Mouse (Mus musculus) lung, embryonic 14.5 days (tissue): ENCODE data around the gene C1ql4. TPM values are rescaled to one million over a fixed set of nuclear protein-coding genes. Genes with fewer than 3 reads are reported as not detected.
A peak's percentile ranks its signal among the peaks of the same experiment; 100 is the strongest.
"Not testable (repeated sequence)": the region's sequence is repeated elsewhere in the genome, so short reads cannot be mapped to it uniquely, and the experiment has no call there.

Experiments used
- ATAC-seq: fragments of 200-750 bp; cut with Nextera tagmentation; 2 replicates; pipeline ENCODE4 v1.8.0; 2017; ENCODE audit warnings: mild to moderate bottlenecking, moderate TSS enrichment, moderate library complexity; ENCODE audit not compliant: insufficient read depth
- DNase-seq: peaks from one replicate; pipeline ENCODE4 v3.0.0-alpha.2; 2015
- H3K27ac ChIP-seq: fragments of 300-500 bp; sonication (generic); 2 replicates; pipeline ENCODE4 v1.5.1; 2014; ENCODE audit warnings: low read depth, mild to moderate bottlenecking, moderate library complexity
- H3K27me3 ChIP-seq: fragments of 300-500 bp; sonication (generic); 2 replicates; pipeline ENCODE4 v1.6.1; 2014; ENCODE audit warnings: low read length, control low read depth; ENCODE audit not compliant: insufficient read depth
- H3K36me3 ChIP-seq: fragments of 300-500 bp; sonication (generic); 2 replicates; pipeline ENCODE4 v1.6.1; 2014; ENCODE audit warnings: control low read depth; ENCODE audit not compliant: insufficient read depth
- H3K4me1 ChIP-seq: fragments of 300-500 bp; sonication (generic); 2 replicates; pipeline ENCODE4 v1.6.1; 2014; ENCODE audit warnings: antibody characterized with exemption, control low read depth; ENCODE audit not compliant: insufficient read depth
- H3K4me2 ChIP-seq: fragments of 300-500 bp; sonication (generic); 2 replicates; pipeline ENCODE4 v1.6.1; 2014; ENCODE audit warnings: mild to moderate bottlenecking
- H3K4me3 ChIP-seq: fragments of 300-500 bp; sonication (generic); 2 replicates; pipeline ENCODE4 v1.5.1; 2014; ENCODE audit warnings: low read depth, low read length
- H3K9ac ChIP-seq: fragments of 300-500 bp; sonication (generic); 2 replicates; pipeline ENCODE4 v1.6.1; 2014
- H3K9me3 ChIP-seq: fragments of 300-500 bp; sonication (generic); 2 replicates; pipeline ENCODE4 v1.6.1; 2016; ENCODE audit warnings: low read depth, low read length, control low read depth
- CTCF ChIP-seq: IDR thresholded peaks from 2 replicates; pipeline ENCODE4 v1.5.1; 2016; ENCODE audit warnings: antibody characterized with exemption, low read depth
- WGBS: fragments of 180-500 bp; shearing (Covaris S2); extraction: QIAGEN DNeasy Blood & Tissue Kit; methylation state at CpG from one replicate; pipeline ENCODE4 v1.1.7; 2014; 5-methylcytosine and 5-hydroxymethylcytosine counted together
- polyA plus RNA-seq: library from polyadenylated mRNA; unstranded; fragments of >200 nt; fragmentation: Nextera tagmentation; extraction: Ambion mirVana; gene quantifications from 2 replicates; pipeline ENCODE4 v1.2.1, GENCODE M21; 2014

The C1ql4 gene
- polyA plus RNA-seq, 1 experiment from 2014 or later: not detected

DNA sequence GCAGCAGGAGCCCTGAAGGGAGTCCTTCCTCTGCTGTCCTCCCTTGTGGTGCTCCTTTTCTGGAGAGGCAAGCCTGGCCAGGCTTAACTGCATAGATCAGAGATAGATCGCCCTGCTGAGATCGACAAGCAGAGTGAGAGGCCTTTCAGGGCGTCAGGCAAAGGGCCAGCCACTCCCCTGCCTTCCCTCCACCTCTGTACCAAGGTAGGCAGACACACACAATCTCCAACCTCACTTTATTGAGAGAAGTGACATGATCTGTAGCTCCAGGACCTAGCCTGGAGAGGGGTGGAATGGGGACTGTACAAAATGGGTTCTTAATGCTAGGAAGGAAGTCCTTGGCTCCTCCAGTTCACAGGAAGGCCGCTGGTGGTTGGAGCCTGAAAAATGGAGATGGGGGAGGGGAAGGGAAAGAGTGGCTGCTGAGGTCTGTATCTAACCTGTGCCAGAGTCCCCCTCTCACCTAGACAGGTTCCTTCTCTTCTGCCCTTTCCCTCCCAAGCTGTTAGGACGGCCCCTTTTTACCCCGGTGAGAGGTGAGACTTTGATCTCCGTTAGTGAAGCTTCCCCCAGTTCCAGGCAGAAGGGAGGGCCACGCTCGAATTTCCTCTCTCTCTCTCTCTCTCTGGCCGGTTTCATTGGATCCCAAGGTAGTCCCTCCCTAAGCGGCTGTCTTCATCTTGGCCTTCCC lies 3.6 kb downstream of the C1ql4 start:
- Histone ChIP-seq H3K9me3 (no peaks in the 10 kb centered on the region), H3K36me3 (peaks cover 36% of the 10 kb centered on the region), H3K27ac (no peak overlapping the region), H3K27me3 (peaks cover 53% of the 10 kb centered on the region), H3K9ac (no peak overlapping the region), H3K4me1 (no peaks in the 10 kb centered on the region), H3K4me3 (no peak overlapping the region), H3K4me2 (peak overlapping the region; percentile 20; the same call in 1 of the 2 replicates)
- 9% methylated on average over 11 of the region's 11 CpGs for WGBS
- TF ChIP-seq CTCF: no peak
- no peak for ATAC-seq
- DNase-seq: peak; percentile 39

DNA sequence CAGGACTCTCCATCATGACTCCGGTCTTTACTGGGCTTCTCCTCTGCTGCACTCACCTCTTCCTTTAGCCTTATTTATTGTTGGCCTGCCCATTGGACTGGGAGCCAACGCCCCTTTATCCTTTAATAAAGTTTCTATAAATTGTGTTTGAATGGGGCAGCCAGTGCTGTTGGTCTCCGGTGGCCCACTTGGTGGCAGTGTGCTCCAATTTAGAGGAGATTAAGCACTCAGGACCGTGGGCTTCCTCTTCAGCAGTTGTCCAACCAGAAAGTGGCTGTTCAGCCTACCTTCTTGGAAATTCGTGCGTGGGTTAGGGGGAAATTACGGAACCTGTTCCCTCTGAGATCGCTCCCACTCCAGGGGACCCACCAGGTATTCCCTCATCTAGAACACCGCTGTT lies 4.4 kb downstream of the C1ql4 start:
- WGBS: 70% methylated on average over 9 of the region's 9 CpGs

DNA sequence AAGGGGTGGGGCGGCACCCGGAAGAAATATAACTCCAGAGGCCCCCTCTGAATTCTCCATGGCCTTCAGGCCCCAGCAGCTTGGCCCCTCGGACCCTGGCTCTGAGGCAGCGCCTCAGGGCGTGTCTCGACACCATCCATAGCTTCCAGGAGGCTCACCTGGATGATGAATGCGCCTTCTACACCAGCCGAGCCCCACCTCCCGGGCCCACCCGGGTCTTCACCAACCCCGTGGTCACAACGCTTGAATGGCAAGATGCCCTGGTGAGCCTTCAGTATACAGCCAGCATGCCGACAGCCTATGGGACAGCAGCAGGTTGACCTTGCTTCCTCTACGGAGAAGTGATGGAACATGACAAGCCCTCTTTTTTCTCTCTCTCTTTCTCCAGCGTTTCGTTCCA lies 4.8 kb downstream of the C1ql4 start:
- no peak for TF ChIP-seq CTCF
- Histone ChIP-seq H3K4me2 (no peak overlapping the region), H3K36me3 (peaks cover 48% of the 10 kb centered on the region), H3K27ac (no peak overlapping the region), H3K9me3 (no peaks in the 10 kb centered on the region), H3K4me3 (no peak overlapping the region), H3K27me3 (peaks cover 41% of the 10 kb centered on the region), H3K4me1 (no peaks in the 10 kb centered on the region), H3K9ac (no peak overlapping the region)
- ATAC-seq (no peak), DNase-seq (no peak)
- 89% methylated on average over 16 of the region's 16 CpGs for WGBS

More for the DNA sequence above, 4.4 kb downstream of the C1ql4 start:
- Histone ChIP-seq H3K36me3 (peaks cover 44% of the 10 kb centered on the region), H3K9ac (no peak overlapping the region), H3K9me3 (no peaks in the 10 kb centered on the region), H3K4me2 (no peak overlapping the region), H3K4me1 (no peaks in the 10 kb centered on the region), H3K4me3 (no peak overlapping the region), H3K27ac (no peak overlapping the region), H3K27me3 (peaks cover 45% of the 10 kb centered on the region)
- ATAC-seq (no peak), DNase-seq (peak; percentile 79)
- TF ChIP-seq CTCF: peak; percentile 70

- H3K4me2 ChIP-seq: no peak overlapping the region
- no peaks in the 10 kb centered on the region for H3K4me1 ChIP-seq
- DNase-seq: no peak
- no peak overlapping the region for H3K4me3 ChIP-seq
- H3K36me3 ChIP-seq: peaks cover 53% of the 10 kb centered on the region
- no peak for TF ChIP-seq CTCF
- H3K27me3 ChIP-seq: peaks cover 36% of the 10 kb centered on the region
- no peaks in the 10 kb centered on the region for H3K9me3 ChIP-seq
- no peak overlapping the region for H3K27ac ChIP-seq
- no peak for ATAC-seq
- 94% methylated on average over 12 of the region's 12 CpGs for WGBS
- no peak overlapping the region for H3K9ac ChIP-seq
Measured at GRCm38 (mm10) chr15:99082322-99082721, 5.3 kb downstream of the C1ql4 start.

DNA sequence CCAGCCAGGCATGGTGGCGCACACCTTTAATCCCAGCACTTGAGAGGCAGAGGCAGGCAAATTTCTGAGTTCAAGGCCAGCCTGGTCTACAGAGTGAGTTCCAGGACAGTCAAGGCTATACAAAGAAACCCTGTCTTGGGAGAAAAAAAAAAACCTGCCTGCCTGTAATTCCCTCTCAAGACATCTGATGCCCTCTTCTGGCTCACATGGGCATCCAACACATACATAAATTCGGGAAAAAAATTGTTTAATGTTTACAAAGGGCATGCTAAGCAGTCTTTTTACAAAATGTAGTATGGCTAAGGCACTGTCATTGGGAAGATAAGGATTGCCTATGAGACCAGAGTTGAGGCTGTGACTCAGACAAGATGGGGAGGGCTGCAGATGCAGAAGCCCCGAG lies 7.8 kb downstream of the C1ql4 start:
- DNase-seq (no peak), ATAC-seq (no peak)
- H3K36me3 ChIP-seq: peaks cover 62% of the 10 kb centered on the region
- H3K9ac ChIP-seq: no peak overlapping the region
- H3K4me1 ChIP-seq: peaks cover 6% of the 10 kb centered on the region
- H3K9me3 ChIP-seq: no peaks in the 10 kb centered on the region
- WGBS: 74% methylated on average over 3 of the region's 3 CpGs
- H3K4me3 ChIP-seq: no peak overlapping the region
- H3K4me2 ChIP-seq: no peak overlapping the region
- H3K27me3 ChIP-seq: peaks cover 12% of the 10 kb centered on the region; the same call in 1 of the 2 replicates
- H3K27ac ChIP-seq: no peak overlapping the region
- TF ChIP-seq CTCF: 0 out of 2 replicates have a peak, but pooled peaks have one; percentile 8

DNA sequence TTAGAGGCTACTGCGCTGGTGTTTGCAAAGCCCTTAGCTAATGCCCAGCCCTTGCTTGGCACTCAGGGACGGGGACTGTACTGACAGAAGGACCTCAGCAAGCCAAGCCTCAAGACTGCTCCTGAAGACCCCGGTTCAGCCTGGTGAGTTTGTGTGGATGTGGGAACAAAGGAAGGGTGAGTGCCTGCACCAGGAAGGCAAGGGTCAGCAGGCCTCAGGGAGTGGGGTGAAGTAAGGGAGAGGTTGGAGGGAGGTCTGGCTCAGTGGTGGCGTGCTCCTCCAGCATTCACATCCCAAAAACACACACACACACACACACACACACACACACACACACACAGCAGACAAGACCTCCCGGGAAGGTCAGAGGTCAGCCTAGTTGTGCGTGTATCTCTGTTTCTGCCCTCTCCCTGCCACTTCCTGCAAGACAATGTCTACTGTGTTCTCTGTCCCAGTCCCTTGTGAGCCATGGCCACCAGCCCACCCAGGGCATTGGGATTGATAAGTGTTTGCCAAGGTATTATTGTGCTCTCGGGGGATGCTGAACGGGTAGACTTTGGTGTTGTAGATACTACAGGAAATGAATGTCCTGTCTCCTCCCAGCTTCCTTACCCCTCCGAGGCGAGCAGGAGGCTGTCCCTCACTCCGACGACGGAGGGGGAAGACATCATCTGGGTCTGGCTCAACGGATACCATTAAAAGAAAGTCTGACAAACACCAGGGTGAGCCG lies 9.3 kb downstream of the C1ql4 start:
- Histone ChIP-seq H3K9me3 (no peaks in the 10 kb centered on the region), H3K36me3 (peaks cover 62% of the 10 kb centered on the region), H3K27me3 (no peaks in the 10 kb centered on the region), H3K4me1 (peaks cover 6% of the 10 kb centered on the region), H3K4me3 (no peak overlapping the region), H3K9ac (no peak overlapping the region), H3K27ac (no peak overlapping the region), H3K4me2 (no peak overlapping the region)
- ATAC-seq (no peak), DNase-seq (no peak)
- 69% methylated on average over 15 of the region's 15 CpGs for WGBS
- no peak for TF ChIP-seq CTCF

GRCm38 (mm10) chr15:99076011-99076410 lies 11.6 kb downstream of the C1ql4 start:
- ATAC-seq, H3K27me3 ChIP-seq, H3K9me3 ChIP-seq, H3K27ac ChIP-seq, H3K9ac ChIP-seq, DNase-seq, H3K4me1 ChIP-seq: not testable (repeated sequence)
- peaks cover 41% of the 10 kb centered on the region for H3K36me3 ChIP-seq
- H3K4me3 ChIP-seq: peak overlapping the region; percentile 53
- peak overlapping the region; percentile 87 for H3K4me2 ChIP-seq
- 98% methylated on average over 3 of the region's 3 CpGs for WGBS
